Mouse (Mus musculus) kidney, embryonic 15.5 days (tissue): Measurements from ENCODE around the gene Ablim2. TPM values are rescaled to one million over a fixed set of nuclear protein-coding genes. Genes with fewer than 3 reads are reported as not detected.

ENCODE experiments used
- ATAC-seq: fragments of 200-750 bp; cut with Nextera tagmentation; replicated peaks from 2 replicates; pipeline ENCODE4 v1.8.0; 2017; ENCODE audit warnings: moderate TSS enrichment; ENCODE audit not compliant: low FRiP score
- H3K27ac ChIP-seq: fragments of 300-500 bp; sonication (generic); 2 replicates; pipeline ENCODE4 v1.5.1; 2015; ENCODE audit warnings: mild to moderate bottlenecking, inconsistent platforms
- H3K27me3 ChIP-seq: fragments of 300-500 bp; sonication (generic); 2 replicates; pipeline ENCODE4 v1.6.1; 2015; ENCODE audit warnings: inconsistent platforms
- H3K36me3 ChIP-seq: fragments of 300-500 bp; sonication (generic); 2 replicates; pipeline ENCODE4 v1.6.1; 2015; ENCODE audit warnings: inconsistent platforms
- H3K4me1 ChIP-seq: fragments of 300-500 bp; sonication (generic); 2 replicates; pipeline ENCODE4 v1.6.1; 2015; ENCODE audit warnings: inconsistent platforms
- H3K4me2 ChIP-seq: fragments of 300-500 bp; sonication (generic); 2 replicates; pipeline ENCODE4 v1.6.1; 2015; ENCODE audit warnings: moderate library complexity, mild to moderate bottlenecking, inconsistent platforms
- H3K4me3 ChIP-seq: fragments of 300-500 bp; sonication (generic); replicated peaks from 2 replicates; pipeline ENCODE4 v1.5.1; 2015; ENCODE audit warnings: mild to moderate bottlenecking, inconsistent platforms
- H3K9ac ChIP-seq: fragments of 300-500 bp; sonication (generic); 2 replicates; pipeline ENCODE4 v1.6.1; 2015; ENCODE audit warnings: mild to moderate bottlenecking, inconsistent platforms
- H3K9me3 ChIP-seq: fragments of 300-500 bp; sonication (generic); replicated peaks from 2 replicates; pipeline ENCODE4 v1.6.1; 2016; ENCODE audit warnings: inconsistent platforms
- WGBS: fragments of 180-500 bp; shearing (Covaris S2); methylation state at CpG from one replicate; pipeline ENCODE4 v1.1.7; 2015; ENCODE audit warnings: mixed read lengths; 5-methylcytosine and 5-hydroxymethylcytosine counted together
- polyA plus RNA-seq: library from polyadenylated mRNA; unstranded; fragments of >200 nt; fragmentation: Nextera tagmentation; extraction: Ambion mirVana; gene quantifications from 2 replicates; pipeline ENCODE4 v1.2.1, GENCODE M21; 2015

The Ablim2 gene
- polyA plus RNA-seq, 1 experiment from 2014 or later = 1.7 TPM

DNA sequence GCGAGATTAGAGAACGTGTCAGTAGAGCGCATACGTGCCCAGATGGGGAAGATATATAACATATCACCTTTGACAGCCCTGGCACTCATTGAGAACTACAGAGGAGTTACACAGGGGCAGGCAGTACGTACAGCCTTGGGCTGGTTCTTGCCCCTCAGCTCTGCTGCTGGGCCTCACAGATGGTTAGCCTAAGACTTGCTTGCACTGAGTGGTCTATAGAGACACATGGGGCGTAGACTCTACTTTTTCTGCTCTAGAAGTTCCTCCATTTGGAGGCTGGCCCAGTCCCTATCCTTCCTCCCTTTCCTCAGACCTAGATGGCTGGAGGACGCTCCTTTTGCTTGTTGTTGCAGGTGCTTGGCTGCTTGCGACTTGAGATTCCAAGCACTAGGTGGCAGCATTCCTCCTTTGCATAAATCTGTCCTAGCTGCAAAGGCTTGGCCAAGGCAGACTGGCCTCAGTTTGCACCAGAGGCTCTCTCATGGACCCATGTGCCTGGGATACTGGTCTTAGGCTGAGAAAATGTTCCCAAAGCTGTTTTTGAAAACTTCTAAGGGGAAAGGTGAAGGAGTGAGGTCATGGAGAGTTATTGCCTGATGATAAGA, 112.8 kb downstream of the Ablim2 start:
- Histone ChIP-seq H3K4me3 (no peak overlapping the region), H3K27ac (no peak overlapping the region), H3K36me3 (no peaks in the 10 kb centered on the region), H3K4me2 (no peak overlapping the region), H3K9ac (no peak overlapping the region), H3K9me3 (no peaks in the 10 kb centered on the region), H3K4me1 (peaks cover 11% of the 10 kb centered on the region), H3K27me3 (0 out of 2 replicates have a peak, but pooled peaks cover 3% of the 10 kb centered on the region)
- 56% methylated on average over 8 of the region's 8 CpGs for WGBS
- peak; percentile 78 for ATAC-seq

- H3K9me3 ChIP-seq = no peaks in the 10 kb centered on the region
- 44% methylated on average over 4 of the region's 4 CpGs for WGBS
- ATAC-seq = 0 out of 2 replicates have a peak, but pooled peaks have one; percentile 15
- peaks cover 12% of the 10 kb centered on the region for H3K4me1 ChIP-seq
- no peak overlapping the region for H3K4me3 ChIP-seq
- no peak overlapping the region for H3K27ac ChIP-seq
- H3K9ac ChIP-seq = no peak overlapping the region
- no peaks in the 10 kb centered on the region for H3K36me3 ChIP-seq
- no peak overlapping the region for H3K4me2 ChIP-seq
- 0 out of 2 replicates have a peak, but pooled peaks cover 3% of the 10 kb centered on the region for H3K27me3 ChIP-seq
Observed at GRCm38 (mm10) chr5:35873382-35873781, 115.7 kb downstream of the Ablim2 start.

GRCm38 (mm10) chr5:35876236-35876635, 118.6 kb downstream of the Ablim2 start:
- H3K4me3 ChIP-seq = no peak overlapping the region
- 86% methylated on average over 5 of the region's 5 CpGs for WGBS
- no peak overlapping the region for H3K27ac ChIP-seq
- H3K9me3 ChIP-seq = no peaks in the 10 kb centered on the region
- 0 out of 2 replicates have a peak, but pooled peaks cover 3% of the 10 kb centered on the region for H3K27me3 ChIP-seq
- no peak for ATAC-seq
- H3K4me2 ChIP-seq = no peak overlapping the region
- H3K9ac ChIP-seq = no peak overlapping the region
- H3K36me3 ChIP-seq = no peaks in the 10 kb centered on the region
- H3K4me1 ChIP-seq = peaks cover 12% of the 10 kb centered on the region; the same call in 1 of the 2 replicates

- H3K9ac ChIP-seq = no peak overlapping the region
- H3K27ac ChIP-seq = no peak overlapping the region
- H3K9me3 ChIP-seq = no peaks in the 10 kb centered on the region
- no peak overlapping the region for H3K4me3 ChIP-seq
- no peak for ATAC-seq
- 87% methylated on average over 8 of the region's 8 CpGs for whole genome bisulfite sequencing
- no peaks in the 10 kb centered on the region for H3K36me3 ChIP-seq
- no peaks in the 10 kb centered on the region for H3K27me3 ChIP-seq
- no peak overlapping the region for H3K4me2 ChIP-seq
- H3K4me1 ChIP-seq = peaks cover 16% of the 10 kb centered on the region; the same call in 1 of the 2 replicates
Observed at GRCm38 (mm10) chr5:35879199-35879598, 121.5 kb downstream of the Ablim2 start.

DNA sequence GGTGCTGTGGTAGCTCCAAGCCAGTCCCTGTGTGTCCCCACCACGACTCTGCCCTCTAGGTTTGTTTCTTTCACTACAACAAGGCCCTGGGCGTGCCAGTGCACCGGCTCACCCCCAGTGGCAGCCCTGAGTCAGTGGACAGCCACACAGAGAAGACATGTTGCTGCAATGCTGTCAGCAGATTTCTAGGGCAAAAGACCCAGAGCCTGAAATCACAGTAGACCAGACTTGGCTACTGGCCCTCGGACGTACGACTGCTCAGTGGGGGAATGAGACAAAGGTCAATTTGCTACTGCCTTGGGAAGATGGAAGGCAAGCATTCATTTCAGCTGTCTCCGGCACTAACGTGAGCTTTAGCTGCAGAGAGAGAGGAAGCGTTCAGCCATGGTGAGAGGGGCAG, 124.7 kb downstream of the Ablim2 start:
- no peaks in the 10 kb centered on the region for H3K9me3 ChIP-seq
- 0 out of 2 replicates have a peak, but pooled peaks have one; percentile 16 for ATAC-seq

DNA sequence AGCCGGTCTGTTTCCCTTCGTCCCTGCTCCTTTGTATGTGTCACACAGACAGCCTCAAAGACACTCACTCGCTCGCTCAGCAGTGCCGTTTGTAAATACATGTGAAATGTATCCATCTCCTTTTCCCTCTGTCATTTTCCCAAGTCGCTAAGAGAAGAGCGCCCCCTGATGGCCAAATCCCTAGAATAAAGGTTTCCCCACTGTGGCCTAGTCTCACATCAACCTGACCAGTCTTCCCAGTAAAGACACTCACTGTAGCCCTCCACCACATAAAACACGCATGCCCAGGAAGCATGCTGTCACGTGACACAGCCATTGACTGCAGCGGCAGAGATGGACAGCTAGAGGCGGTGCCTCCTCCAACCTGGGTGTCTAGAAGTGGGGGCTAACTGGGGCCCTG, 126.6 kb downstream of the Ablim2 start:
- Histone ChIP-seq H3K36me3 (no peaks in the 10 kb centered on the region), H3K4me2 (no peak overlapping the region), H3K9me3 (no peaks in the 10 kb centered on the region), H3K4me3 (no peak overlapping the region), H3K4me1 (peaks cover 11% of the 10 kb centered on the region; the same call in 1 of the 2 replicates), H3K27ac (no peak overlapping the region), H3K27me3 (no peaks in the 10 kb centered on the region), H3K9ac (no peak overlapping the region)
- WGBS = 42% methylated on average over 11 of the region's 11 CpGs
- ATAC-seq = no peak

More for the DNA sequence above, 124.7 kb downstream of the Ablim2 start:
- H3K9ac ChIP-seq = no peak overlapping the region
- H3K4me3 ChIP-seq = no peak overlapping the region
- H3K4me1 ChIP-seq = peaks cover 11% of the 10 kb centered on the region; the same call in 1 of the 2 replicates
- H3K27ac ChIP-seq = no peak overlapping the region
- H3K36me3 ChIP-seq = no peaks in the 10 kb centered on the region
- WGBS = 36% methylated on average over 9 of the region's 9 CpGs
- H3K4me2 ChIP-seq = no peak overlapping the region
- no peaks in the 10 kb centered on the region for H3K27me3 ChIP-seq

DNA sequence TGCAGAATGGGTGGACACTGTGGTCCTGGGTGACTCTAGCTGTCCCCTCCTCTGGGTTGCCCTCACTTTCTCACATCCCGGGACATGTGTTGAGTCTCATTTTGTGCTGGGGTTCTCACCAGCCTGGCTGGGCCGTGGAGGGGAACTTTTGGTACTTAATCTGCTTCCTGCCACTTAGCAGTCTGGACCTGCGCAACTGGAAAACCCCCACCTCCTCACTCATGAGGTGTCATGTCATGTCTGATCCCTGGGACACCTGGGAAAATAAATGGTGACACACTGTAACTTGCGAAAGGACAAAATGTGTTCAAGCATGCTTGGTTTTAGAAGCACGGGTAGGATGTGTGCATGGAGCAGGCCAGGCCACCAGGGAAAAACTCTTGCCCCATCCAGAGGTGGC, 127.0 kb downstream of the Ablim2 start:
- H3K36me3 ChIP-seq = no peaks in the 10 kb centered on the region
- no peak overlapping the region for H3K27ac ChIP-seq
- H3K9ac ChIP-seq = no peak overlapping the region
- no peak for ATAC-seq
- H3K4me3 ChIP-seq = no peak overlapping the region
- H3K4me2 ChIP-seq = no peak overlapping the region
- H3K4me1 ChIP-seq = peaks cover 11% of the 10 kb centered on the region; the same call in 1 of the 2 replicates
- H3K9me3 ChIP-seq = no peaks in the 10 kb centered on the region
- WGBS = 89% methylated on average over 5 of the region's 5 CpGs
- H3K27me3 ChIP-seq = no peaks in the 10 kb centered on the region

DNA sequence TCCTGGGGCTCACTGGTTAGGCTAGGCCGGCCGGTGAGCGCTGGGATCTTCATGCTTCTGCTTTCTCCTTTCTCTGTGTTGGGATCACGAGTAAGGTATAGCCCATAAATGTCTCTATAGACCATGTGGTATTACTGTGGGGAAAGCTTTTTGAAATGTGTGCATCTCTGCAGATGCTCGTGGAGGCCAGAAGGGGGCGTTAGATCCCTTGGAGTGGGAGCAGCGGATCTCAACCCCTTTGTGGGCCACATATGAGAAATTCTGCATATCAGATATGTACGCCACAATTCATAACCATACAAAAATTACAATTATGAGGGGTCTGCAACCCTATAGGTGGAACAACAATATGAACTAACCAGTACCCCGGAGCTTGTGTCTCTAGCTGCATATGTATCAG, 131.3 kb downstream of the Ablim2 start:
- ATAC-seq = no peak
- Histone ChIP-seq H3K9ac (no peak overlapping the region), H3K4me1 (peaks cover 10% of the 10 kb centered on the region), H3K4me3 (no peak overlapping the region), H3K4me2 (no peak overlapping the region), H3K36me3 (no peaks in the 10 kb centered on the region), H3K9me3 (no peaks in the 10 kb centered on the region), H3K27me3 (peaks cover 4% of the 10 kb centered on the region; the same call in 1 of the 2 replicates), H3K27ac (no peak overlapping the region)
- WGBS = 55% methylated on average over 9 of the region's 9 CpGs

DNA sequence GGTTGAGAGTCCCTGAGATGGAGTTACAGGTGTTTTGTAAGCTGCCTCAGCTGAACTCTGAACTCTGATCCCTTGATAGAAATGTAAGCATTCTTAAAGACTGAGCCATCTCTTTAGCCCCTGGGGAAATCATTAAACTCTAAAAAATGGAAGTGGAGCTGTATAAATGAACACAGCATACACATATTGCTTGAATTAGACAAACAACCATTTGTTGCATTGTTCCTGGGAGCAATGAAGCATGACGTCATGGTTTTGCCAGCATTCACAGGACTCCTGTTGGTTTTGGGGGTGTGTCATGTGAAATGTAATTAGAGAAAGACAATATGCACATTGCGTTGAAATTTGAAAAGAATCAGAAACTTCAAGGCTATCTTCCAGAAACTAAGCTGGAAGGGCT, 132.0 kb downstream of the Ablim2 start:
- H3K27ac ChIP-seq = no peak overlapping the region
- H3K4me2 ChIP-seq = no peak overlapping the region
- peaks cover 4% of the 10 kb centered on the region; the same call in 1 of the 2 replicates for H3K27me3 ChIP-seq
- no peak overlapping the region for H3K4me3 ChIP-seq
- no peak overlapping the region for H3K9ac ChIP-seq
- 53% methylated on average over 2 of the region's 2 CpGs for WGBS
- H3K9me3 ChIP-seq = no peaks in the 10 kb centered on the region
- no peaks in the 10 kb centered on the region for H3K36me3 ChIP-seq
- no peak for ATAC-seq
- peaks cover 14% of the 10 kb centered on the region for H3K4me1 ChIP-seq

DNA sequence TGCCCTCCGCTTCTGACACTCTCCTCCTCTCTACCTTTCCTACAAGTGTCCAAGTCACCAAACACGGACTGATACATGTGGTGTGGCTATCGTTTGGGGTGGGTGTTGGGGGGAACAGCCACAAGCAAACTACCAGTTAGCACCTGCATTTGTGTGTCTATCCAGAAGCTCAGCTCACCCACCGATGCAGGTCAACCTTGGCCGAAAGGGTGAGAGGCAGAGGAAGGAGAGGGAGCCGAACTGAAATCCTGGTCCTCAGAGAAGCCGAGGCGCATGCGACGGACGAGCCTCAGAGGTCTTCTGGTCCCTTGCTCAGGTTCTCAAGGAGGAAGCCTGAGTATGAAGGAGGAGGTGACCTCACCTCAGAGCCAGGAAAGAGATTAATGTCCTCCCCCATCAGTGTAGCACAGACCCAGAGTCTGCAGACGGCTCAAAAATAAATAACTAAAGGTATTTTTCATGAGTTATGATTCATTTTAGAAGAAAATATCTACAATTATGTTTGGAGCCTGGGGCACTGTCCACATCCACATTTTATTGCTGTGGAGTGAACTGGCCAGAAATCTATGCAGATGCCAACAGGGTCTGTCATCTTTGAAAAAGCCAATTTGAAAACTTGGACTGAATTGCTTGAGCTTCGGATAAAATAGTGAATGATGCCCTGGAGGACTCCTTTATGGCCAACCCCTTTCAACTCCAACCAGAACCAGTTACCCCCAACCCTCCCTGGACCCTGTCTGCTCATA, 133.5 kb downstream of the Ablim2 start:
- Histone ChIP-seq H3K9ac (no peak overlapping the region), H3K9me3 (no peaks in the 10 kb centered on the region), H3K4me2 (no peak overlapping the region), H3K4me1 (peaks cover 28% of the 10 kb centered on the region), H3K4me3 (no peak overlapping the region), H3K27me3 (peaks cover 4% of the 10 kb centered on the region; the same call in 1 of the 2 replicates), H3K36me3 (no peaks in the 10 kb centered on the region), H3K27ac (no peak overlapping the region)
- WGBS = 81% methylated on average over 13 of the region's 13 CpGs
- ATAC-seq = no peak

- no peak overlapping the region for H3K4me2 ChIP-seq
- no peak for ATAC-seq
- 77% methylated on average over 3 of the region's 3 CpGs for WGBS
Observed at GRCm38 (mm10) chr5:35892363-35892762, 134.7 kb downstream of the Ablim2 start.

DNA sequence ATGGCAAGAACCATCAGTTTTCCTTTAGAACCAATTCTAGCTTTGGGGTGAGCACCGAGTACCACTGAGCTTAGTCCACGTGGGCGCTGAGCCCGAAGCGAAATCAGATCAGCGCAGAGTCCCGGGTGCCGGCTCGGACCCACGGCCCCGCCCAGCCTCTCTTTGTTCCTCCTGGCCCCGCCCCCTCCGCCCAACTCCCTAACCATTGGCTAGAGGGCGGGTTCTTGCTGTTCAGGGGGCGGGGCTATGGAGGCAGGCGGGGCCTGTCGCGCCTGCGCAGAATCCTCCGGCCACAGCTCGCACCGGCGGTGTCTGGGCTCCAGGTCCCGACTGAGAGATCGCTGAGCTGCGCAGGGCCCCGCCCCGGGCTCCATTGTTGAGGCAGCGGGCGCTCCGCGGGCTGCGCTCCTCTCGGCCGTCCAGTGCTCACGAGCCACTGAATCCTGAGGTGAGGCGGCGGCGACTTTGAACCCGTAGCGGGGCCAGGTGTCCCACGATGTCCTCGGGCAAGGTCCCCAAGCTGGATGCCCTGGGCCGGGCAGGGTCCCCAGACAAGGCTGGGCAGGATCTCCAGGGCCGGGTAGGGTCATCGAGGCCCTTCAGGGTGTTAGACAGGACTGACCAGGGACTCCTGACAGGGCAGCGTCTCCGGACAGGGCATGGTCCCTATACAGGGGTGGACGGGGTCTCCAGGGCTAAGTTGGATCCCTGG, 135.6 kb downstream of the Ablim2 start, which contains the start of gene Afap1:
Afap1 (plus strand) TSS at position 227 of the 712 bp plus-strand sequence.
- Histone ChIP-seq H3K9ac (peak within 1 kb of the TSS; percentile 73), H3K4me3 (peak within 1 kb of the TSS; percentile 66), H3K4me1 (peaks cover 48% of the 10 kb centered on the region), H3K4me2 (peak within 1 kb of the TSS; percentile 85), H3K36me3 (no peaks in the 10 kb centered on the region), H3K9me3 (no peaks in the 10 kb centered on the region), H3K27me3 (peaks cover 4% of the 10 kb centered on the region; the same call in 1 of the 2 replicates), H3K27ac (peak within 1 kb of the TSS; percentile 84)
- under 1% methylated on average over 49 of the region's 49 CpGs for WGBS
- ATAC-seq = peak; percentile 92

More at GRCm38 (mm10) chr5:35892363-35892762, 134.7 kb downstream of the Ablim2 start:
- Histone ChIP-seq H3K36me3 (no peaks in the 10 kb centered on the region), H3K9ac (no peak overlapping the region), H3K4me3 (no peak overlapping the region), H3K4me1 (peaks cover 39% of the 10 kb centered on the region), H3K27ac (no peak overlapping the region), H3K9me3 (no peaks in the 10 kb centered on the region), H3K27me3 (peaks cover 4% of the 10 kb centered on the region; the same call in 1 of the 2 replicates)
